Mouse (Mus musculus): ENCODE measurements around the gene Spef2. TPM values are rescaled to one million over a fixed set of nuclear protein-coding genes. Genes with fewer than 3 reads are reported as not detected.

The Spef2 gene
- polyA plus RNA-seq, 1 experiment from 2014 or later, result 0.45 TPM

GRCm38 (mm10) chr15:9530076-9530475, 218.6 kb downstream of the Spef2 start, which contains the start of gene Il7r:
Gene Il7r (minus strand): TSS chr15:9530176.
- 63% methylated on average over 4 of the region's 4 CpGs for WGBS
- no peak for ATAC-seq (ENCODE audit: low FRiP score, low TSS enrichment)
- Histone ChIP-seq H3K4me1 (ENCODE audit: control insufficient read depth, insufficient read depth, low read length) (no peaks in the 10 kb centered on the region), H3K9ac (ENCODE audit: low read depth, low read length) (no peak within 1 kb of the TSS), H3K4me3 (ENCODE audit: low read length) (no peak within 1 kb of the TSS), H3K27ac (ENCODE audit: low read depth, low read length) (no peak within 1 kb of the TSS), H3K4me2 (replicated peaks; ENCODE audit: low read depth, low read length) (no peak within 1 kb of the TSS), H3K9me3 (ENCODE audit: control insufficient read depth, low read length) (no peaks in the 10 kb centered on the region), H3K27me3 (ENCODE audit: control insufficient read depth, insufficient read depth, low read length) (no peaks in the 10 kb centered on the region), H3K36me3 (ENCODE audit: control insufficient read depth, insufficient read depth, low read length) (no peaks in the 10 kb centered on the region)

GRCm38 (mm10) chr15:9529646-9530045, 219.0 kb downstream of the Spef2 start:
- 78% methylated on average over 3 of the region's 3 CpGs for WGBS
- H3K27ac ChIP-seq (ENCODE audit: low read depth, low read length), result no peak overlapping the region

More at GRCm38 (mm10) chr15:9529646-9530045, 219.0 kb downstream of the Spef2 start:
- no peaks in the 10 kb centered on the region for H3K36me3 ChIP-seq (ENCODE audit: control insufficient read depth, insufficient read depth, low read length)
- no peaks in the 10 kb centered on the region for H3K9me3 ChIP-seq (ENCODE audit: control insufficient read depth, low read length)
- no peaks in the 10 kb centered on the region for H3K27me3 ChIP-seq (ENCODE audit: control insufficient read depth, insufficient read depth, low read length)
- no peak overlapping the region for H3K4me3 ChIP-seq (ENCODE audit: low read length)
- no peak overlapping the region for H3K9ac ChIP-seq (ENCODE audit: low read depth, low read length)
- no peak for ATAC-seq (ENCODE audit: low FRiP score, low TSS enrichment)
- no peak overlapping the region for H3K4me2 ChIP-seq (replicated peaks; ENCODE audit: low read depth, low read length)
- H3K4me1 ChIP-seq (ENCODE audit: control insufficient read depth, insufficient read depth, low read length), result no peaks in the 10 kb centered on the region

Other genes with a start within 250 kb of the Spef2 start
- 0.21 TPM in 1 of 2 replicates, not detected in the other for gene Il7r, start 218.7 kb downstream of the Spef2 start, polyA plus RNA-seq (2014; fragmentation: Nextera tagmentation; extraction: Ambion mirVana)

Data from kidney, embryonic 14.5 days (tissue).